Mouse (Mus musculus) midbrain, embryonic 14.5 days (tissue): ENCODE measurements around the gene Tmem139. TPM values are rescaled to one million over a fixed set of nuclear protein-coding genes. Genes with fewer than 3 reads are reported as not detected.
A peak's percentile ranks its signal among the peaks of the same experiment; 100 is the strongest.

ENCODE experiments used
- ATAC-seq: fragments of 200-750 bp; cut with Nextera tagmentation; 2 replicates; pipeline ENCODE4 v1.8.0; 2017; ENCODE audit warnings: moderate number of reproducible peaks, moderate library complexity; ENCODE audit not compliant: low FRiP score, low TSS enrichment
- DNase-seq: peaks from one replicate; pipeline ENCODE4 v3.0.0-alpha.2; 2015
- H3K27ac ChIP-seq: fragments of 300-500 bp; sonication (generic); replicated peaks from 2 replicates; pipeline ENCODE4 v1.5.1; 2014; ENCODE audit warnings: mild to moderate bottlenecking, low read depth, low read length, moderate library complexity
- H3K27me3 ChIP-seq: fragments of 300-500 bp; sonication (generic); 2 replicates; pipeline ENCODE4 v1.6.1; 2014; ENCODE audit warnings: low read length, control low read depth, mixed read lengths; ENCODE audit not compliant: control insufficient read depth, insufficient read depth
- H3K36me3 ChIP-seq: fragments of 300-500 bp; sonication (generic); 2 replicates; pipeline ENCODE4 v1.6.1; 2014; ENCODE audit warnings: low read length, control low read depth; ENCODE audit not compliant: control insufficient read depth, insufficient read depth
- H3K4me1 ChIP-seq: fragments of 300-500 bp; sonication (generic); 2 replicates; pipeline ENCODE4 v1.6.1; 2014; ENCODE audit warnings: mild to moderate bottlenecking, antibody characterized with exemption, low read length, control low read depth; ENCODE audit not compliant: control insufficient read depth, insufficient read depth
- H3K4me2 ChIP-seq: fragments of 300-500 bp; sonication (generic); 2 replicates; pipeline ENCODE4 v1.6.1; 2014; ENCODE audit warnings: mild to moderate bottlenecking, low read length, moderate library complexity
- H3K4me3 ChIP-seq: fragments of 300-500 bp; sonication (generic); replicated peaks from 2 replicates; pipeline ENCODE4 v1.5.1; 2014; ENCODE audit warnings: low read depth, low read length
- H3K9ac ChIP-seq: fragments of 300-500 bp; sonication (generic); replicated peaks from 2 replicates; pipeline ENCODE4 v1.6.1; 2014; ENCODE audit warnings: mild to moderate bottlenecking, low read length, moderate library complexity
- H3K9me3 ChIP-seq: fragments of 300-500 bp; sonication (generic); 2 replicates; pipeline ENCODE4 v1.6.1; 2016; ENCODE audit warnings: low read length, control low read depth, mixed read lengths; ENCODE audit not compliant: control insufficient read depth
- WGBS: fragments of 180-500 bp; shearing (Covaris S2); extraction: QIAGEN DNeasy Blood & Tissue Kit; methylation state at CpG from one replicate; pipeline ENCODE4 v1.1.7; 2014; 5-methylcytosine and 5-hydroxymethylcytosine counted together
- polyA plus RNA-seq: library from polyadenylated mRNA; unstranded; fragments of >200 nt; fragmentation: Nextera tagmentation; extraction: Ambion mirVana; gene quantifications from 2 replicates; pipeline ENCODE4 v1.2.1, GENCODE M21; 2014

Tmem139 gene
- 0.18 TPM in 1 of 2 replicates, not detected in the other for polyA plus RNA-seq

- Histone ChIP-seq H3K4me3 (no peak within 1 kb of the TSS), H3K27ac (no peak within 1 kb of the TSS), H3K27me3 (no peaks in the 10 kb centered on the region), H3K9ac (no peak within 1 kb of the TSS), H3K4me2 (no peak within 1 kb of the TSS), H3K4me1 (peaks cover 9% of the 10 kb centered on the region), H3K9me3 (no peaks in the 10 kb centered on the region), H3K36me3 (no peaks in the 10 kb centered on the region)
- ATAC-seq (no peak), DNase-seq (no peak)
- WGBS = 23% methylated on average over 20 of the region's 20 CpGs
Observed at GRCm38 (mm10) chr6:42261524-42262170, at the start of gene Tmem139. Gene Tmem139, plus strand, starts transcription at chr6:42261970.

- no peaks in the 10 kb centered on the region for H3K9me3 ChIP-seq
- ATAC-seq (no peak), DNase-seq (no peak)
- H3K4me1 ChIP-seq = no peaks in the 10 kb centered on the region
- no peaks in the 10 kb centered on the region for H3K27me3 ChIP-seq
- no peak within 1 kb of the TSS for H3K27ac ChIP-seq
- no peak within 1 kb of the TSS for H3K4me3 ChIP-seq
- 86% methylated on average over 2 of the region's 2 CpGs for WGBS
- H3K9ac ChIP-seq = no peak within 1 kb of the TSS
- no peak within 1 kb of the TSS for H3K4me2 ChIP-seq
- no peaks in the 10 kb centered on the region for H3K36me3 ChIP-seq
Observed at GRCm38 (mm10) chr6:42215028-42215427, 46.7 kb upstream of the Tmem139 start, which contains the start of gene Tas2r144. Gene Tas2r144, plus strand, starts transcription at chr6:42215328.

GRCm38 (mm10) chr6:42222286-42222685, 39.5 kb upstream of the Tmem139 start:
- no peak overlapping the region for H3K4me2 ChIP-seq
- ATAC-seq = no peak
- WGBS = 70% methylated on average over 3 of the region's 3 CpGs
- H3K9ac ChIP-seq = no peak overlapping the region
- H3K4me1 ChIP-seq = no peaks in the 10 kb centered on the region
- no peak for DNase-seq
- H3K27ac ChIP-seq = no peak overlapping the region
- H3K4me3 ChIP-seq = no peak overlapping the region
- no peaks in the 10 kb centered on the region for H3K27me3 ChIP-seq
- no peaks in the 10 kb centered on the region for H3K9me3 ChIP-seq
- H3K36me3 ChIP-seq = no peaks in the 10 kb centered on the region

- ATAC-seq (no peak), DNase-seq (no peak)
- 81% methylated on average over 4 of the region's 4 CpGs for WGBS
- Histone ChIP-seq H3K4me2 (no peak overlapping the region), H3K27me3 (no peaks in the 10 kb centered on the region), H3K36me3 (no peaks in the 10 kb centered on the region), H3K27ac (no peak overlapping the region), H3K9me3 (no peaks in the 10 kb centered on the region), H3K9ac (no peak overlapping the region), H3K4me3 (no peak overlapping the region), H3K4me1 (no peaks in the 10 kb centered on the region)
Observed at GRCm38 (mm10) chr6:42225046-42225445, 36.7 kb upstream of the Tmem139 start.

GRCm38 (mm10) chr6:42227240-42228101, 34.3 kb upstream of the Tmem139 start:
- H3K4me1 ChIP-seq = no peaks in the 10 kb centered on the region
- H3K9me3 ChIP-seq = no peaks in the 10 kb centered on the region
- DNase-seq (peak; percentile 90), ATAC-seq (no peak; the same call in 1 of the 2 replicates)
- no peaks in the 10 kb centered on the region for H3K36me3 ChIP-seq
- no peak overlapping the region for H3K4me3 ChIP-seq
- no peak overlapping the region for H3K4me2 ChIP-seq
- H3K27ac ChIP-seq = no peak overlapping the region
- WGBS = 33% methylated on average over 17 of the region's 17 CpGs
- H3K9ac ChIP-seq = no peak overlapping the region
- no peaks in the 10 kb centered on the region for H3K27me3 ChIP-seq

GRCm38 (mm10) chr6:42229610-42230009, 32.2 kb upstream of the Tmem139 start:
- no peak for DNase-seq
- H3K9me3 ChIP-seq = no peaks in the 10 kb centered on the region
- no peaks in the 10 kb centered on the region for H3K4me1 ChIP-seq
- H3K36me3 ChIP-seq = no peaks in the 10 kb centered on the region
- H3K9ac ChIP-seq = no peak overlapping the region
- ATAC-seq = no peak
- no peak overlapping the region for H3K4me2 ChIP-seq
- no peaks in the 10 kb centered on the region for H3K27me3 ChIP-seq
- no peak overlapping the region for H3K4me3 ChIP-seq
- 76% methylated on average over 4 of the region's 4 CpGs for WGBS
- H3K27ac ChIP-seq = no peak overlapping the region

- Histone ChIP-seq H3K4me2 (no peak overlapping the region), H3K9me3 (no peaks in the 10 kb centered on the region), H3K27ac (no peak overlapping the region), H3K9ac (no peak overlapping the region), H3K27me3 (no peaks in the 10 kb centered on the region), H3K36me3 (no peaks in the 10 kb centered on the region), H3K4me1 (no peaks in the 10 kb centered on the region), H3K4me3 (no peak overlapping the region)
- 93% methylated on average over 3 of the region's 3 CpGs for WGBS
- ATAC-seq (no peak), DNase-seq (no peak)
Observed at GRCm38 (mm10) chr6:42231191-42231590, 30.6 kb upstream of the Tmem139 start.

- no peak for DNase-seq
Observed at GRCm38 (mm10) chr6:42237276-42237805, 24.4 kb upstream of the Tmem139 start.

More at GRCm38 (mm10) chr6:42237276-42237805, 24.4 kb upstream of the Tmem139 start:
- Histone ChIP-seq H3K27ac (no peak overlapping the region), H3K4me3 (no peak overlapping the region), H3K9me3 (no peaks in the 10 kb centered on the region), H3K4me2 (no peak overlapping the region), H3K36me3 (no peaks in the 10 kb centered on the region), H3K9ac (no peak overlapping the region), H3K27me3 (no peaks in the 10 kb centered on the region), H3K4me1 (no peaks in the 10 kb centered on the region)
- ATAC-seq = no peak
- WGBS = 77% methylated on average over 6 of the region's 6 CpGs
